ENCODE assay signal across 13 mouse cellular contexts in the genomic region with DNA sequence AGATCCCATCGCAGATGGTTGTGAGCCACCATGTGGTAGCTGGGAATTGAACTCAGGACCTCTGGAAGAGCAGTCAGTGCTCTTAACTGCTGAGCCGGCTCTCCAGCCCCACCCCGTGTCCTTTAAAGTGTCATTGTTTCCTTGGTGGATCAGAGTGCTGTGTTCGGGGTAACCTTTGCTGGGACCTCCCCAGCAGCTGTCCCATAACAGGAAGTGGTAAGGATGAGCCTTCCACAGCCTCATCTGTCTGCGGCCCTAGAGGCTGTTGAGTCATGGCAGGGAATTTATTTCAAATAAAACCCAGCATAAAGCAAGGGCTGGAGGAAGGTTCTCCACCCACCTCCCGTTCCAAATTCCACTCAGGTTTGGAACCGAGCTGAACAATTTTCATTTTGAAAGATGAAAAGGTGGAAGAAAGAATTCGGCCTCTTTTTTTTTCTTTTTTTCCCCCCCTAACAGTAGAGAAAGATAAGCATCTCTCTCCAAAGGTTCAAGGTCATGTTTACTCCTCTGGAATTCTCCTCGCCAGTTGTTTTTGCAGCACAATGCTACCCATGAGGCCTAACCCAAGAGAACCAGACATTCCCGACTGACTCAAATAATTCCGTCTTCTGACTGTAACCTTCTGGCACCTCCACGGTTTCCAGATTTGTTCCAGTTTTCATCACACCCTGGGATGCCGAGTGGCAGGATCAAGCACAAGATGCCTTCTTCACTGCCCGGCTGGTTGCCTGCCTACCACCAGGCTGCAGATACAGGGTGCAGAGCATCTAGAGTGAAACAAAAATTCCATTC.
DNase-seq lines count a peak whose midpoint lies in the region; TF ChIP-seq lines count a peak whose summit lies in the region.
"Had no signal": no experiment of that assay in that cellular context is flagged by ENCODE, and none has a peak within 500 bp of the region (broad histone marks: within the 10 kb centered on the region; RNA-seq: fewer than 3 reads in every experiment).

No protein-coding gene starts in this region.

- peak; percentile 11 for TF ChIP-seq CTCF in C2C12 (IDR thresholded peaks at IDR 0.05; ENCODE audit: control insufficient read depth, insufficient read depth, insufficient read length)
- peak in 1 of 2 experiments; percentile 41; a peak in 2 of 4 replicates for TF ChIP-seq CTCF in CH12.LX (conservative IDR thresholded peaks at IDR 0.05 in 1 of 2, IDR thresholded peaks at IDR 0.05 in 1 of 2; ENCODE audit: low read depth in 2 of 2, low read length in 2 of 2)
- no peak for TF ChIP-seq CTCF in thymus, adult 2 months (IDR thresholded peaks at IDR 0.05; ENCODE audit: borderline replicate concordance, control insufficient read depth, extremely low read depth, insufficient read depth, low read length, poor library complexity)
- no peak for TF ChIP-seq CTCF in left cerebral cortex, adult 2 months (IDR thresholded peaks at IDR 0.05)

- H3K9ac ChIP-seq in CH12.LX (ENCODE audit: insufficient read depth, low read depth), result no peak overlapping the region
- H3K9ac ChIP-seq: embryonic facial prominence, embryonic 13.5 days; liver, embryonic 13.5 days had no signal

- no peak for TF ChIP-seq POLR2A in CH12.LX (IDR thresholded peaks at IDR 0.05; ENCODE audit: low read depth, low read length)
- TF ChIP-seq POLR2A in thymus, adult 2 months (IDR thresholded peaks at IDR 0.05; ENCODE audit: control insufficient read depth, extremely low read depth, insufficient read depth, low read length, poor library complexity), result no peak

- dilution Hi-C loops in CH12.LX (cut with MboI; ENCODE audit: extremely low pct_ligation_motif_present, extremely low pct_unique_long_range_greater_than_20kb, low sequenced_read_pairs), result no loop called here

- H3K4me3 ChIP-seq in C2C12 (ENCODE audit: insufficient read depth, poor library complexity, severe bottlenecking) (no peak overlapping the region), CH12.LX (replicated peaks in 1 of 3; ENCODE audit: low read depth in 2 of 3, low read length in 2 of 3, poor library complexity in 1 of 3) (no peak overlapping the region)
- H3K4me3 ChIP-seq in thymus, adult 2 months (ENCODE audit: control insufficient read depth, insufficient read depth, low read length), result no peak overlapping the region
- H3K4me3 ChIP-seq in left cerebral cortex, adult 2 months, result no peak overlapping the region
- H3K4me3 ChIP-seq: embryonic facial prominence, embryonic 13.5 days; heart, adult 2 months; liver, embryonic 13.5 days had no signal

- H3K27me3 ChIP-seq in C2C12 (ENCODE audit: control insufficient read depth, insufficient read depth, insufficient read length), result no peaks in the 10 kb centered on the region
- H3K27me3 ChIP-seq in CH12.LX (replicated peaks), result no peaks in the 10 kb centered on the region
- H3K27me3 ChIP-seq in thymus, adult 2 months (ENCODE audit: control insufficient read depth, insufficient read depth, low read length), result no peaks in the 10 kb centered on the region
- H3K27me3 ChIP-seq: embryonic facial prominence, embryonic 13.5 days; liver, embryonic 13.5 days had no signal

- TF ChIP-seq EP300 in CH12.LX (IDR thresholded peaks at IDR 0.05; ENCODE audit: low read length), result no peak

- DNase-seq in CH12.LX (ENCODE audit: extremely low read depth), result peak; percentile 76
- DNase-seq in induced T-regulatory cell, adult 2 months (ENCODE audit: low read depth), result peak; percentile 79
- DNase-seq in thymus, adult 2 months, result peak; percentile 46
- DNase-seq in ovary, adult 18-20 months (ENCODE audit: low spot score), result no peak
- DNase-seq in left cerebral cortex, adult 2 months (ENCODE audit: extremely low spot score in 1 of 2, low spot score in 2 of 2), result no peak
- DNase-seq in frontal cortex, postnatal 14 days (ENCODE audit: low spot score in 2 of 2), result no peak
- DNase-seq: cerebellum, postnatal 14 days; heart, adult 2 months; heart, postnatal 36 days; kidney, adult 8-10 months; liver, embryonic 13.5 days had no signal

- H3K79me2 ChIP-seq in C2C12 (ENCODE audit: control insufficient read depth, insufficient read depth) (no peaks in the 10 kb centered on the region), CH12.LX (replicated peaks; ENCODE audit: control insufficient read depth, extremely low read depth, insufficient read depth, poor library complexity, severe bottlenecking) (no peaks in the 10 kb centered on the region)

- H3K36me3 ChIP-seq in C2C12 (ENCODE audit: control insufficient read depth, insufficient read depth) (no peaks in the 10 kb centered on the region), CH12.LX (replicated peaks in 1 of 2; ENCODE audit: control insufficient read depth in 1 of 2, insufficient read depth in 1 of 2, low read length in 1 of 2) (no peaks in the 10 kb centered on the region)
- H3K36me3 ChIP-seq in thymus, adult 2 months (ENCODE audit: control insufficient read depth, insufficient read depth, low read length), result no peaks in the 10 kb centered on the region
- H3K36me3 ChIP-seq: embryonic facial prominence, embryonic 13.5 days; liver, embryonic 13.5 days had no signal

- H3ac ChIP-seq in C2C12 (ENCODE audit: control insufficient read depth, insufficient read length, low read depth), result no peak overlapping the region

- H3K4me2 ChIP-seq in CH12.LX (ENCODE audit: insufficient read depth, low read depth, poor library complexity, severe bottlenecking), result no peak overlapping the region
- H3K4me2 ChIP-seq: embryonic facial prominence, embryonic 13.5 days; liver, embryonic 13.5 days had no signal

- in situ Hi-C loops in CH12.LX (cut with MboI; ENCODE audit: low pct_ligation_motif_present, low pct_unique_long_range_greater_than_20kb, low sequenced_read_pairs), result loop anchor here (25.0 kb wide), 2 partner anchors 330 to 345 kb away; no protein-coding TSS in a partner anchor

- peaks cover 0 to 21% of the 10 kb centered on the region in 2 experiments; a peak in 3 of 4 replicates for H3K4me1 ChIP-seq in CH12.LX (ENCODE audit: control insufficient read depth in 1 of 2, insufficient read depth in 2 of 2)
- peaks cover 19% of the 10 kb centered on the region for H3K4me1 ChIP-seq in thymus, adult 2 months (replicated peaks; ENCODE audit: control insufficient read depth, insufficient read depth, low read length)
- H3K4me1 ChIP-seq: liver, embryonic 13.5 days had no signal

- H3K9me3 ChIP-seq in CH12.LX (replicated peaks; ENCODE audit: low read length), result no peaks in the 10 kb centered on the region
- H3K9me3 ChIP-seq: embryonic facial prominence, embryonic 13.5 days; liver, embryonic 13.5 days had no signal

- intact Hi-C loops in left cerebral cortex, adult 2 months (cut with DNase I), result no loop called here

- no peak overlapping the region for H3K27ac ChIP-seq in CH12.LX (ENCODE audit: insufficient read depth, low read depth)
- H3K27ac ChIP-seq in thymus, adult 2 months (ENCODE audit: control insufficient read depth, insufficient read depth, low read length), result 0 out of 2 replicates have a peak overlapping the region, but pooled peaks have one; percentile 37
- H3K27ac ChIP-seq in left cerebral cortex, adult 2 months, result no peak overlapping the region
- H3K27ac ChIP-seq: heart, adult 2 months; liver, embryonic 13.5 days had no signal

- WGBS in thymus, adult 2 months, result 48% methylated on average over 14 of the region's 14 CpGs

- TF ChIP-seq RAD21 in CH12.LX (IDR thresholded peaks at IDR 0.05; ENCODE audit: low read depth, low read length), result peak; percentile 33

- H3K79me3 ChIP-seq in C2C12 (ENCODE audit: low read depth), result no peaks in the 10 kb centered on the region

TF ChIP-seq in C2C12, 6 proteins besides CTCF, POLR2A, EP300 and RAD21:
- TF ChIP-seq CEBPB (IDR thresholded peaks at IDR 0.05; ENCODE audit: low read depth) (no peak), MYOD1 (IDR thresholded peaks at IDR 0.05; ENCODE audit: control insufficient read depth, insufficient read length, low read depth) (peak; percentile 86)

TF ChIP-seq in CH12.LX, 34 proteins besides CTCF, POLR2A, EP300 and RAD21:
- no peak for TF ChIP-seq ZNF384 (IDR thresholded peaks at IDR 0.05; ENCODE audit: low read depth, low read length)
- TF ChIP-seq NELFE (IDR thresholded peaks at IDR 0.05; ENCODE audit: low read depth, low read length), result no peak
- peak; percentile 31; the same call in 1 of the 2 replicates for TF ChIP-seq SMC3 (IDR thresholded peaks at IDR 0.05; ENCODE audit: low read depth, low read length)
- peak; percentile 50; the same call in 1 of the 2 replicates for TF ChIP-seq ELF1 (IDR thresholded peaks at IDR 0.05; ENCODE audit: low read depth, low read length)
- no peak for TF ChIP-seq MAZ (IDR thresholded peaks at IDR 0.05; ENCODE audit: low read depth, low read length)
- TF ChIP-seq MEF2A (IDR thresholded peaks at IDR 0.05; ENCODE audit: borderline replicate concordance, low read depth, low read length), result 0 out of 2 replicates have a peak, but pooled peaks have one; percentile 21
- TF ChIP-seq ETS1 (conservative IDR thresholded peaks at IDR 0.05; ENCODE audit: low read depth, low read length), result peak; percentile 63

Comparison
In these comparisons a context has a peak if more than half of its experiments do, and no peak if none do; other contexts are left out.
1. DNase-seq: peak in CH12.LX (single experiment), induced T-regulatory cell, adult 2 months (single experiment) and thymus, adult 2 months (single experiment); none in ovary, adult 18-20 months (single experiment), left cerebral cortex, adult 2 months (0 of 2) and frontal cortex, postnatal 14 days (0 of 2).